Mouse (Mus musculus) heart, postnatal 14 days (tissue): ENCODE results near the gene Dnajc6. TPM values are rescaled to one million over a fixed set of nuclear protein-coding genes. Genes with fewer than 3 reads are reported as not detected.

ENCODE experiments used
- DNase-seq, 2 experiments: peaks; one replicate each; pipeline ENCODE4 v3.0.0; 2021 to 2022
- intact Hi-C: fragments of 180-260 bp; cut with DNase I; formaldehyde crosslinking; loops from one replicate; pipeline ENCODE4 v1.15.1; 2025
- total RNA-seq, 2 experiments: library from RNA; stranded (reverse); gene quantifications; 2 replicates each; pipeline ENCODE4 v1.2.3; 2021

Dnajc6 gene
- total RNA-seq, 2 experiments from 2014 or later = 1.1 to 1.4 TPM

DNA sequence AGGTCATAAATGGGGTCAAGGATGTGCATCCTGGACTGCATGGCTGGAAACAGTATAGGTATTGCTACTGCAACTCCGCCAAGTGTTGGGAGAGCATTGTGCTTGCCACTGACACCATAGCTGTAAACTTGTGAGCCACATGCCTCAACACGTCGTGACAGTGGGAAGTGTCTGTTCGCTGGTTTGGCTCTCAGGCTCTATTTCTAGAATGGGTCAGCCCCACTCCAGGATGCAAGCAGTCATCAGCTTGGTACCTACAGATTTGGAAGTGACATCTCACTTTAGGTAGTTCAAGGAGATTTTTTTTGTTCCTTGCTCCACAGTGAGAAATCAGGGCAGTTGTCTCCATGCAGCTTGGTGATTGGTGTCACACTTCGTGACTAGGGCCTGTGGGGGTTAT lies 124.8 kb downstream of the Dnajc6 start:
- DNase-seq = no peak
- intact Hi-C loops = no loop called here

DNA sequence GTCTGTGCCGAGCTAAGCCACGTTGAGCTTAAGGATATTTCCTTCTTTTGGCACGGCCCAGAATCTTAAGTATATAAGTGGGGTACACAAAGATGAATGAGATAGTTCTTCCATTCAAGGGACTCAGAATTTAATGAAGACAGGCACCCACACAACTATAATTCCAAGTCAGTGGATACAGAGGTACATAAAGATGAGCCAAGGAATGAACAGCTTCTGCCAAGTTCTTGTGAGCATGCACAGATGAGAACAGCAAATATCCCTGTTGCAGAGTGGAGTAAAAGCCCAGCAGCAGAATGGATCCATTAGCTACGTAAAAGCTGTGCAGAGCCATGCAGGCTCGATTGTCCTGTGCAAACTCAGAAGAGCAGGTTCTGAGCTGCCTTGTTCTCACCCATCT lies 128.8 kb downstream of the Dnajc6 start:
- intact Hi-C loops = no loop called here
- DNase-seq = no peak

DNA sequence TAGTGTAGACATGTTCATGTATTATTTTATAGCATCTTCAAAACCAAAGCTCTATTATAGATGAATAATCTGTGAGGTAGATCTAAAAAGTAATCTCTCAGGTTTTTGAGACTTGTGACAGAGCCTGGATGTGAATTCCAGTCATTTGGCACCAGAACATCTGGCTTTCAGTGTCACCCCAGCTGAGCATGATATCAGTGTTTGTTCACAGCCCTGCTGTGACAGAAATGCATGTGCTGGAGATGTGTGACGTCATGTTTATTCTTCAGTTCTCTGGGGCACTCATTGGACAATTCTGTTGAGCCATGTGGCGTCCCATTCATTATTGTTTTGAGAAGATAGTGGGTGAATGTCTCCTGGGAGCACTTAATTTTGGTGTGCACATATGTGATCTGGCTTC lies 139.1 kb downstream of the Dnajc6 start:
- no peak for DNase-seq
- intact Hi-C loops = no loop called here

DNA sequence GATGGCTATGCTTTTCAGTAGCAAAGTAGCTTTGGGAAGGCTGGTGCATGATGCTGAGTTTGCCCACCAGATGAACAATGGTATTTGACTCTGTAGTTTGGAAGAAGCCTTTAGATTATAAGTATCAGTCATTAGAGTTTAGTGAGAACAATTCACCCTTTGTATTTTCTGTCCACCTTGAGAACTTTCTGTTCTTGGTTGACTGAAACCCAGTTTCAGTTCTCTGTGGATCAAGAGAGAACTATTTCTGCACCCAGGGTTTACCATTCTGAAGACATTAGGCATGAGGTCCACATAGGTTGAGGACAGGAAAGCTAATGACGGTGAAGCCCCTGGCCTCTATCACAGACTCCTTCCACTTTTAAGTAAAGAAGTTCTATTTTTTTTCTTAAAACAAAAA lies 141.0 kb downstream of the Dnajc6 start:
- DNase-seq = no peak
- intact Hi-C loops = no loop called here

DNA sequence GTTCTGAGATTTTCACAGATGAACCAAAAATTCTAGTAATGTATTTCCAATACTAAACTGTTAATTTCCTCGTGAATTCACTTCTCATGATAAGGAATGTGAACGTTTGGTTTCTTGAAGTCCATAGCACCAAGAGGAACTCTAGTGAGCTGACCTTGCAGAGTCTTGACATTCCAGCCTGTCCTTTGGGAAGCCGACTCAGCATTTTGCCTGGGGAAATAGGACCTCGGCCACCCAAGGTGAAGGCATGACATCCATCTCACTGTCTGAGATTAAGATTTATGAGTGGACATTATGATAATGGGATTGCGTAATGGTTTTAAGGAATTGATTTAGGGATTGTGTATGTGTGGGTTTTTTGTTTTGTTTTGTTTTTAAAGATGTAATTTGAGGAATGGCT lies 144.2 kb downstream of the Dnajc6 start:
- no peak for DNase-seq
- intact Hi-C loops = loop anchor here (10.0 kb wide), 1 partner anchor 276 kb away; no protein-coding TSS in a partner anchor

DNA sequence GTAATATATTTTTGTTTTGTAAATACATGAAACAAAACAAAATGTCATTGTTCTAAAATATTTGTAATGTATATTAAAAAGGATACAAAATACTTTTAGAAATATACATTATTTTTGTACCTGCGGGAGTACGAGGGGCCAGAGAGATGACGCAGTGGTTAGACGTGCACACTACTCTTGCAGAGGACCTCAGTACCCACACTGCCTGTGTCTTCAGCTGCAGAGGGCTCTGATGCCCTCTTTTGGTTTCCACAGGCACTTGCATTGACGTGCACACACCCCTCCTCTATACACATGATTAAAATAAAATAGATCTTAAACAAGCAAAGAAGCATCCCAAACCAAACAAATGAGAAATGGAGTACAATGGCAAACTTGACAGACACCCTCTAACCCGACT lies 146.3 kb downstream of the Dnajc6 start:
- no peak for DNase-seq
- intact Hi-C loops = loop anchor here (10.0 kb wide), 1 partner anchor 278 kb away; no protein-coding TSS in a partner anchor

DNA sequence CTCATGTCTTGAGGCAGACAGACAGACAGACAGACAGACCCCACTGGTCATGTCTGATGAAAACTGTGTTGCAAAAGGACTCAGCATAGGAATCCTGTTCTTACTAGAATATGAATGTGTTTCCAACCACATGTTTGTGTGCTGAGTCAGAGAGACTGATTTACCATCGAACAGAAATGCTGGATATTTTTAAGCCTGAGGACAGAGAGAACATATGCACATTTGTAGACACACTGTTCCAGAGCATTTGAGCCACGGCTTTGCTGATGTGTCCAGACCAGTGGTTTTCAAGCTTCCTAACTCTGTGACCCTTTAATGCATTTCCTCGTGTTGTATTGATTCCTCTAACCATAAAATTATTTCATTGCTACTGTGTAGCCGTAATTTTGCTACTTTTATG lies 146.8 kb downstream of the Dnajc6 start:
- intact Hi-C loops = loop anchor here (10.0 kb wide), 1 partner anchor 278 kb away; no protein-coding TSS in a partner anchor
- DNase-seq = no peak

DNA sequence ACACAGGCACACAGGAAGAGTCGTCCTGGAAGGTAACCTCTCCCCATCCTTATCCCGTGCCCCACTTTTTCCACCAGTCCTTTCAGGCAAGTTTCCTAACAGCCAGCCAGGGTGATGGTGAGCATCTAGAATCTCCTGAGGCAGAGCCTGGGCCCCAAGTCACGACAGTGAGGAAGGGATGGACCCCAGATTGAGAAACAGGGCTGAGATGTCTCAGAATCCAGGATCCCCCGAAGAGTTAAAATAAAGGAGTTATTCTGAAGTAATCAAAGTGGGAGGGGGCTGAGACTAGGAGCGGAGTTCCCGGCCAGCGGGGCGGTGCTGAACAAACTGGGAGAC lies 150.4 kb downstream of the Dnajc6 start:
- intact Hi-C loops = loop anchor here (10.0 kb wide), 1 partner anchor 282 kb away; no protein-coding TSS in a partner anchor
- DNase-seq = no peak

DNA sequence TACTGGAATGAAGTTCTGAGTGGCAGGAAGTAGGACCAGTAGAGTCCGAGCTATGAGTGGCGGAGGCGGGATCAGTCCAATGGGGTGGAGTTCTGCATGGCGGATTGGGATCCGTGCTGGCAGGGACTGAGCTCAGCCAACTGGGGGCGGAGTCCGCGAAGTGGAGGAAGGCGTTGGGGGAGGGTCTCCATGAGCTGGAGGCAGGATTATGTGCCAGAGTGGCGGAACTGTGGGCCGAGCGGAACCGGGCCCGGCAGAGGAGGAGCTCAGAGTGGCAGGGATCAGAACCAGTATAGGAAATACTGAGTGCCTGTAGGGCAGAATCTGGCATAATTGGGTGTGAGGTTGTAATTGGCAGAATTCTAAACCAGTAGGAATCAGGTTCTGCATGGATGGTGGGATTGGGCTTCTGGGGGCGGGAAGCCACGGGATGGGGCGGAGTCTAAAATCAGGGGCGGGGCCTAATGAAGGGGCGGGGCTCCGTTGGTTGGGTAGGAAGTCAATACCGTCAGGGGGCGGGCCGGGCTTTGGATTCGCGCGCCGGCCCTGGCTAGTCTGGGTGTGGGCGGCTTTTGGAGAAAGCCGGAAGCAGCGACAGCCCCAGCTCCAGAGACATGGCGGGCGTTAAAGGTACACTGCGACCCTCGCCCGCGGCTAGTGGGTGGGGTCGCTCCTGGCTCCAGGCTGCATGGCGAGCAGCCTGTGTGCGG lies 150.9 kb downstream of the Dnajc6 start, which contains the start of gene Leprot:
Leprot (plus strand) TSS at position 523 of the 710 bp plus-strand sequence.
- peak; percentile 99 to 100 for DNase-seq
- intact Hi-C loops = loop anchor here (10.0 kb wide), 1 partner anchor 283 kb away; no protein-coding TSS in a partner anchor

DNA sequence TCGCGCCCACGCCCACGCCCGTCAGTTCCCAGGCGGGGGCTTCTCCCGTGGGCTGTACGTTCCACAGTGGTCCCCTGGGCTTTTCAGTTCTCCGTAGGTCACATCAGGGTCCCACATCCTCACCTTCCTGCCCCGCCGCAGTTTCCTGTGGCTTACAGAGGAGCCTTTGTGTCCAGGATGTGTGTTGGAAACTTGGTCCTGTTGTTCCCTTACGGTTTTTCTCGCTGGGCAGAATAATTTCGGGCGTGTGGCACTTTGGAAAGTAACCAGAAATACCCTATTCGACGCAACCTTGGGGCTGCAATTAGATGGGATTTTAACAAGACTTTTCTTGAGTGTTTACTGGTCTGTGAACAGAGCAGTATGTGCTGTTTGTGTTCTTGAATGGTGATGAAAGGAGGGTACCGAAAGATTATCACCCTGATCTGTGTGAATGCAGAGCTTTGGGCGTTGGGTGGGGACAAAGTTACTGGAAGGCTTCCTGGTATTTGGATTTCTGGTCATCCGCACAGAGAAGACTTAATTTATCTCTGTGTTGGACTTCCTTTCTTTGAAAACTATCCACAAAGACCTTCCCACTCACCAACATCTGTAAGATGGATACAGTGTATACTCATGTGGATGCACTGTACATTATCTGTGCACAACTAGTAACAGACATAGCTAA lies 151.7 kb downstream of the Dnajc6 start:
- intact Hi-C loops = loop anchor here (10.0 kb wide), 1 partner anchor 283 kb away; no protein-coding TSS in a partner anchor

DNA sequence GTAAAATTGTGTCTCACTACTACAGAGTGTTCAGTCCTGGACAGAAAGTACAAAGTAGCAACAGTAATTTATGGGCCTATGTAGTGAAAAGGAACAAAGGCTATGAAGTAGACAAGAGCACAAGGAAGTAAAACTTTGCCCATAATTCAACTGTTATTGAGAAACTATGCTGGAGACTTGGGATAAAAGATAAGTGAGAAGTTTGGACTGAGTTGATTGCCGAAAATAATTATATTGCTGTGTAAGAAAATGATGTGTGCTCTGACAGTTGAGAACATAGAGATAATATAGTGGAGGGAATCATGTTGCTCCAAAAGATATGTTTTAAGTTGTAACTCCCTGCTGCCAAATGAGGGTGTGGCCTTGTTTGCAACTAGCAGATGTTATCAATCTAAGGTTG lies 152.3 kb downstream of the Dnajc6 start:
- intact Hi-C loops = loop anchor here (10.0 kb wide), 1 partner anchor 284 kb away; no protein-coding TSS in a partner anchor
- DNase-seq = no peak

More for the DNA sequence above, 151.7 kb downstream of the Dnajc6 start:
- no peak for DNase-seq

DNA sequence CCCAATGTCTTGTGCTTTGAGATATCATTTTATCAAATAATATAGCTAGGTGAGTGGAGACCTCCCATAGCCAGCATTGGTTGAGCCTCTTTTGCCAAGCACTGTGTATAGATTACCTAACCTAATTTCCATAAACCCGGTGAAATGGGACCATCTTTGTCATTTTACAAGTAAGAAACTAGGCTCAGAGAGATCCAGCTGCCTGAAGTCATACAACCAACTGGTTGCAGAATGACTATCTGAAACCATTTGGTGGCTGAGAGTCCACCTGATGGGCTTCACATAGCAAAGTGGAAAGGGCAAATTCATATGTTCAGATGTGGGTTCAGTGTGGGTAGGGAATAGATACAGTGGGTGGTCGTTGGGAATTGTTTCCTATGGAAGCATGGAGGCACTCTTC lies 154.5 kb downstream of the Dnajc6 start:
- no peak for DNase-seq
- intact Hi-C loops = no loop called here

DNA sequence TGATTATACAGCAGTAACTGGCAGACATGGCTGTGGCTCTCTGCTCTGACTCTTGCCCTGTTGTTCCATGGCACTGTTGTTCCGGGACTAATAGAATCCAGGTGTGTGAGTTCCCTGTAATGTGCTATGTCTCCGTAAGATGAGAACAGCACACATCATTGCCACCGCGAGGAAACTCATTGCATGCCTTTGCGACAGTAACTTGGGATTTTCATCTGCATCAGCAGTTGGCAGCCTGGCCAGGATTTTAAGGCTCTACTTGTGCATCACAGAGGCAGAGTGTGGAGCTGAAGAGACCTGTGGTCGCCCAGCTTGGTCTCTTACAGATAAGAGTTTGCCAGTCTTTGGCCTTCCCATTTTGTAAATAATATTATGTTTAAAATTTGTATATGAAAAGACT lies 157.8 kb downstream of the Dnajc6 start:
- DNase-seq = no peak
- intact Hi-C loops = no loop called here

DNA sequence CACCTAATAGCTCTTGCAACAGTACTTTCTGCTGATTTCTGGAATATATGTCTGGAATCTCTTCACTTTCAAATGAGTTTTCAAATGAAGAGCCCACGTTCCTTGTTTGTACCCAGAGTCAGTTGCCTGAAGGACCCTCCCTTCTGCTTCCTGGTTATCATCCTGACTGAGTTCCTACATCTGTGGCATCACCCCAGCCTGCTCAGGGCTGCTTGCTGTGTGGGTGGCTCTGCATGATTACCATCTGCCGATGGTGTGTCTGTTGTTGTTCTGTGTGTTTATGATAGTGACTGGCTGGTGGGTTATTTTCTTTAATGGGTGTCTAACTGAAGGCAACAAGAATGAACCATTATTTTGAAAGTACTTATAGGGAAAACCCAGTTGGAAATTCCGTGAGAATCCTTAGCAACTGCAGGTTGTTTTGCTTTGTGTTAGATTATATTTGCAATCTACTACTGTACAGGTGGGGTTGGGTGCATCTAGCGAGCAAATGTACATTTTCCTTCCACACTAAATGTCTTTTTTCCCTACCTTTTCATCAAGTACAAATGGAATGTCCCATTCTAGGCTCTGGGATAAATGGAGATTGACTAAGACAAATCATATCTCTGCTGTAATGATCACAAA lies 158.5 kb downstream of the Dnajc6 start:
- DNase-seq = no peak

DNA sequence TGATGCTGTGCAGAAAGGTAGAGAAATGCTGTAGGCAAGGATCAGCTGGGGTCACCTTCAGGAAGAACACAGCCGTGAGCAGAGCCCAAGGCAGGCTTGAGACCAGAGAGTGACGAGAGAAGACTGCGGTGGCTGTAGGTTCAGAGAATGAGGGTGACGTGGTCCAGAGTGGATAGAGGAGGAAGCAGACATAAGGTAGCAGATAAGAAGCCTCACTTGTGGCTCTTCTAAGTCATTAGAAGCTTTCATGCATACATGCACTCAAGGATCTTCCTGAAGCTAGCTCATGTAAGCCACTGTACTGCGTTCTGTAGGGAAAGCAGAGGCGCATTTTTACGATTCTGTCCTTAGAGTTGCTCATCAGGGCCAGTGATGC lies 159.0 kb downstream of the Dnajc6 start:
- intact Hi-C loops = no loop called here
- no peak for DNase-seq

More for the DNA sequence above, 158.5 kb downstream of the Dnajc6 start:
- intact Hi-C loops = no loop called here

DNA sequence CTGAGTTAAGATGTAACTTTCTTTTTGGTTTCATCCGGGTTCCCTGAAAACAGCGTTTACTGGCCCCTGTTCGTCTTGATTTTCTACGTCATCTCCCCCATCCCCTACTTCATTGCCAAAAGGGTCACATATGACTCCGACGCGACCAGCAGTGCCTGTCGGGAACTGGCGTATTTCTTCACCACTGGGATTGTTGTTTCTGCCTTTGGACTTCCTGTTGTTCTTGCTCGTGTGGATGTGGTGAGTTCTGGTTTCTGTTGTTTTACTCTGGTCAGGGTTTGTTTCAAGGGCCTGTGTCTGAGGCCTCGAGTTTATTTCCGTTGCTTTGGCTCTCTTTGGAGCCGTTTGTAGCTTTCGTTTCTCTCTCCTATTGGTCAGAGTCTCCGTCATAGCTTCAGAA lies 159.6 kb downstream of the Dnajc6 start:
- intact Hi-C loops = no loop called here

DNA sequence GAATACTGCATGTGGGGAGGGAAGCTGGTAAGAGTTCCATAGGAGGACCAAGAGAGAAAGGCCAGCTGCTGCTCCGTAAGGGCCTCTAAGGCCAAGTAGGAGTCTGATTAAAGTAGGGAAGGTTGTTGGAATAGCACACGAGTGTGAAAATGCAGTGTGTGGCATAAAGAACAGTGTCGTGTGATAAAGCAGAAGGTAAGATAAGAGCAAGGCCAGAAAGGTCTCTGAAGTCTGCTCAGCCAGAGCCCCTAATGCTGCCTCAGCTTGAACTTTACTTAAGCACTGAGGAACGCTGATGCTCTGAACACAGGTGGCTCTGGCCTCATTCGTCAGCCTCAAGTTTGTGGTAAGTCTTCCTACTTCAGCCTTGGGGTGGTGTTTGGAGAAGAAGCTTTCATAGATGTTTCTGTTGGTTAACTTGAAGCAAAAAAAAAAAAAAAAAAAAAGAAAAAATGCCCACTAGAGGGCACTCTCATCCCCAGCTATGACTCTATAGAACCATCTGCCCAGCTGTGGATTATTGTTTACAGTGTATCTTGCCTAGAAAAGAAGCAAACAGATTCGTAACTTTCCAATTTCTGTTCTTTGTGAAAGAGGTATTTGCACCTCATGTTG lies 160.6 kb downstream of the Dnajc6 start:
- intact Hi-C loops = loop anchor here (1.0 kb wide), 1 partner anchor 341 kb away; no protein-coding TSS in a partner anchor
- no peak for DNase-seq

More for the DNA sequence above, 159.6 kb downstream of the Dnajc6 start:
- DNase-seq = peak in 1 of 2 experiments; percentile 14

DNA sequence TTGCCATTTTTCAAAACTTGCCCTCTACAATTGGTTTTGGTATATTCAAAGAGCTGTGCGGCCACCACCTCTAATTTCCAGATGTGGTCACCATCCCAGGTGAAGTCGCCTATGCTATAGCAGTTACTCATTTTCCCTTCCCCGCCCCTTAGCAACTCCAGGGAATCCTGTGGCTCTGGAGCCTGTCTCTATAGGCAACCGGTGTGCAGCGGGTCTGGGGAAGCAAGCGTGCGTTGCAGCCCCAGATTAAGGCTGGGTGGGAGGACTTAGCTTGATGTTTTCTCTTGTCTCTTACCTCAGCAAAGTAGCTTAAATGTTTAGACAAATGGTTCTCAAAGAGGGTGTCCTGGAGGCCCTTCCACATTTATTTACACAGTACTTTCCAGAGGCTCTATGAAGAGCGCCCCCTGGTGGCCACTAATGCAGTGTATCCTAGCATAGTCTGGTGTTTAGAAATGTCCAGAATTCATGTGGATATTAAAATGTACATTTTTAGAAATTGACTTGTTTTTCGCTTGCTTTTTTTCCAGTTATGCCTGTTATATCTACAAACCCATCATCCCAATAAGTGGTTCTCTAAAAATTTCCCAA lies 167.8 kb downstream of the Dnajc6 start:
- intact Hi-C loops = no loop called here
- DNase-seq = peak; percentile 62 to 64

DNA sequence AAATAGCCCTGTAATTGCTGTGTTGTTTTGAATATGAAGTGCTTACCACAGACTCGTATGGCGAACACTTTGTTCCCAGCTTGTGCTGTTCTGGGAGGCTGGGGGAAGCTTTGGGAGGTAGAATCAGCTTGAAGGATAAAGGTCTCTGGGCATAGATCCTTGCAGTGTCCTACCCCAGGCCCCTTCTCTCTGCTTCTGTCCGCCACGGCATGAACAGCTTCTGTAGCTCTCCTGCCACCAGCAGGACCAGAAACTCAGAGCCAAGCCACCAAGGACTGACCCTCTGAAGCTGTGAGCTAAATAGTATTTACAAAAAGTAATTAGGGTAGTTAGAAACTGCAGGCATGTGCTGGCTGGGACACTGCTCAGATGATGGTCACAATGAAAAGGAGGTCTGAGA lies 168.3 kb downstream of the Dnajc6 start:
- intact Hi-C loops = no loop called here

DNA sequence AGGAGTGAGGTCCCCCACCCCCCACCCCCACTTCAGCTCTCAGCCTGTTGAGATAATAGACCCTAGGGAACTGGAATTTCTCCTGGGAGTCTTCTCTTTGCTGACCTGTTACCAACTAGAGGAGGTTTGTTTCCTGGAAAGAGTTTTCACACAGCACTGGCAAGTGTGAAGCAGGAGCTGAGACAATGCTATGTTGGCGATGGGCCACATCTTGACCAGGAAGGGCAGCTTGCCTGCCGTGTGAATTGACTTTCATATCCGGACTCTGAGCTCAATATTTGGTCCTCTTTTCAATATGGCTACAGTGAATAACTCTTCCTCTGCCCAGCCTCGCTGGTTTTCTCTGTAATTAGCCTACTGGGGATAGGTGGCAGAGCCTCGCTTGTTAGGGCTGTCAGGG lies 172.7 kb downstream of the Dnajc6 start:
- intact Hi-C loops = no loop called here
- no peak for DNase-seq

More for the DNA sequence above, 168.3 kb downstream of the Dnajc6 start:
- no peak for DNase-seq
